Mouse (Mus musculus) ES-Bruce4 (cell line): Measurements from ENCODE around the gene Mst1.

Experiments used
- CTCF ChIP-seq: IDR thresholded peaks from one replicate; pipeline ENCODE4 v1.8.1; 2011; ENCODE audit warnings: low read depth, low read length
- POLR2A ChIP-seq: IDR thresholded peaks from one replicate; pipeline ENCODE4 v1.8.1; 2011; ENCODE audit warnings: low read length; ENCODE audit not compliant: insufficient read depth

- TF ChIP-seq POLR2A (no peak), CTCF (no peak)
Observed at GRCm38 (mm10) chr9:108032126-108032525, 48.1 kb upstream of the Mst1 start.
